Mouse (Mus musculus): ENCODE measurements around the gene Usp25.

- TF ChIP-seq POLR2A (IDR thresholded peaks at IDR 0.05; ENCODE audit: insufficient read depth, low read depth, low read length) (no peak), CTCF (IDR thresholded peaks at IDR 0.05; ENCODE audit: insufficient read depth, low read depth, low read length) (no peak)
These were observed 90.2 kb downstream of the Usp25 start for GRCm38 (mm10) chr16:77103637-77104264.
